Mouse (Mus musculus) neural tube, embryonic 15.5 days (tissue): ENCODE measurements around the gene Cep104. TPM values are rescaled to one million over a fixed set of nuclear protein-coding genes. Genes with fewer than 3 reads are reported as not detected.
A peak's percentile ranks its signal among the peaks of the same experiment; 100 is the strongest.

Experiments
- ATAC-seq: fragments of 200-750 bp; cut with Nextera tagmentation; 2 replicates; pipeline ENCODE4 v1.8.0; 2017; ENCODE audit warnings: mild to moderate bottlenecking, moderate TSS enrichment, moderate library complexity; ENCODE audit not compliant: low FRiP score
- H3K27ac ChIP-seq: fragments of 300-500 bp; sonication (generic); replicated peaks from 2 replicates; pipeline ENCODE4 v1.5.1; 2015; ENCODE audit warnings: mild to moderate bottlenecking, inconsistent platforms
- H3K27me3 ChIP-seq: fragments of 300-500 bp; sonication (generic); replicated peaks from 2 replicates; pipeline ENCODE4 v1.6.1; 2015; ENCODE audit warnings: inconsistent platforms
- H3K36me3 ChIP-seq: fragments of 300-500 bp; sonication (generic); 2 replicates; pipeline ENCODE4 v1.6.1; 2015; ENCODE audit warnings: inconsistent platforms
- H3K4me1 ChIP-seq: fragments of 300-500 bp; sonication (generic); 2 replicates; pipeline ENCODE4 v1.6.1; 2015; ENCODE audit warnings: inconsistent platforms
- H3K4me2 ChIP-seq: fragments of 300-500 bp; sonication (generic); 2 replicates; pipeline ENCODE4 v1.6.1; 2015; ENCODE audit warnings: inconsistent platforms, mild to moderate bottlenecking, moderate library complexity
- H3K4me3 ChIP-seq: fragments of 300-500 bp; sonication (generic); replicated peaks from 2 replicates; pipeline ENCODE4 v1.5.1; 2015; ENCODE audit warnings: mild to moderate bottlenecking, inconsistent platforms
- H3K9ac ChIP-seq: fragments of 300-500 bp; sonication (generic); replicated peaks from 2 replicates; pipeline ENCODE4 v1.6.1; 2015; ENCODE audit warnings: mild to moderate bottlenecking, inconsistent platforms
- H3K9me3 ChIP-seq: fragments of 300-500 bp; sonication (generic); replicated peaks from 2 replicates; pipeline ENCODE4 v1.6.1; 2016; ENCODE audit warnings: inconsistent platforms
- WGBS: fragments of 180-500 bp; shearing (Covaris S2); methylation state at CpG from one replicate; pipeline ENCODE4 v1.1.7; 2015; ENCODE audit warnings: mixed read lengths; 5-methylcytosine and 5-hydroxymethylcytosine counted together
- polyA plus RNA-seq: library from polyadenylated mRNA; unstranded; fragments of >200 nt; fragmentation: Nextera tagmentation; extraction: Ambion mirVana; gene quantifications from 2 replicates; pipeline ENCODE4 v1.2.1, GENCODE M21; 2015

The Cep104 gene
- polyA plus RNA-seq, 1 experiment from 2014 or later = 15.6 TPM

- H3K27ac ChIP-seq = no peak overlapping the region
- WGBS = 94% methylated on average over 8 of the region's 8 CpGs
- H3K9me3 ChIP-seq = no peaks in the 10 kb centered on the region
- no peak overlapping the region for H3K9ac ChIP-seq
- H3K36me3 ChIP-seq = peaks cover 90% of the 10 kb centered on the region
- no peak overlapping the region for H3K4me3 ChIP-seq
- H3K4me2 ChIP-seq = no peak overlapping the region
- no peaks in the 10 kb centered on the region for H3K27me3 ChIP-seq
- no peak for ATAC-seq
- H3K4me1 ChIP-seq = no peaks in the 10 kb centered on the region
These were observed 18.5 kb downstream of the Cep104 start for GRCm38 (mm10) chr4:153993505-153993904.

- Histone ChIP-seq H3K36me3 (peaks cover 59% of the 10 kb centered on the region), H3K9me3 (no peaks in the 10 kb centered on the region), H3K9ac (no peak overlapping the region), H3K4me3 (no peak overlapping the region), H3K27me3 (no peaks in the 10 kb centered on the region), H3K4me1 (no peaks in the 10 kb centered on the region), H3K4me2 (no peak overlapping the region), H3K27ac (no peak overlapping the region)
- 89% methylated on average over 5 of the region's 5 CpGs for WGBS
- ATAC-seq = no peak
These were observed 30.5 kb downstream of the Cep104 start for GRCm38 (mm10) chr4:154005488-154005887.

DNA sequence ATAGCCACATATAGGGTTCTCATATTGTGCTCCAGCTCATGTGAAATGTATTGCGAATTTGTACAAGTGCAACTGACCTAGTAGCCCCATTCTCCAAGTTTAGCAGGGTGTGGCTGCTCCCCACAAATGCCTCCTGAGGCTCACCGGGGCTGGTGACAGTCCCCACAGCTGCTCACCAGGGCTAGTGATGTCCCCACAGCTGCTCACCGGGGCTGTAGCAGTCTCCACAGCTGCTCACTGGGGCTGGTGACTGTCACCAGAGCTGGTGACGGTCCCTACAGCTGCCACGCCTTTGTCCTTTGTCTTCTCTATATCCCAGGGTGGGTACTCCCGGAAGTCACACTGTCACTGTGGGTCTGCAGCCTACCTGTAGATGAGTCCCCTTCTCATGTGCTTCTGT is 31.3 kb downstream of the Cep104 start:
- WGBS = 95% methylated on average over 6 of the region's 6 CpGs
- H3K9me3 ChIP-seq = no peaks in the 10 kb centered on the region
- H3K27me3 ChIP-seq = no peaks in the 10 kb centered on the region
- H3K36me3 ChIP-seq = peaks cover 59% of the 10 kb centered on the region
- no peak overlapping the region for H3K27ac ChIP-seq
- H3K4me1 ChIP-seq = peaks cover 5% of the 10 kb centered on the region
- no peak overlapping the region for H3K4me3 ChIP-seq
- H3K4me2 ChIP-seq = no peak overlapping the region
- no peak for ATAC-seq
- H3K9ac ChIP-seq = no peak overlapping the region

DNA sequence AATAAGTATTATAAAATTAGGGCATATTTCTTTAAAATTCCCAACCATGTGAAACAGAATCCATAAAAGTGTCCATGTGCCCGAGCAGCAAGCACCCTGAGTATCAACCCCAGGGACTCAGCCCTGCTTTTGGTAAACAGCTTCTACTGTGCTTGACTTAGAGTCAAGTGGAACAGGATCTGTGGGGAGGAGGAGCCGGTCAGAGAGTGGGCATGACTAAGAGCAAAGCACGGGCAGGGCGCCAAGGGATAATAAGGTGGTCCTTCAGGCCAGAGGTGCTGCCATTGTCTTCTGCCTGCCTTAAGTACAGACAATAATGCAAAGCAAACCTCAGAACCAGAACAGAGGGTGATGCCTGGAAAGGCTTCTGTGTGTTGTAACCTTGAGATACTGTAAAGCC is 32.8 kb downstream of the Cep104 start:
- H3K27me3 ChIP-seq = no peaks in the 10 kb centered on the region
- H3K27ac ChIP-seq = no peak overlapping the region
- ATAC-seq = no peak
- no peak overlapping the region for H3K4me3 ChIP-seq
- H3K9me3 ChIP-seq = no peaks in the 10 kb centered on the region
- H3K9ac ChIP-seq = no peak overlapping the region
- H3K4me1 ChIP-seq = peaks cover 13% of the 10 kb centered on the region
- H3K4me2 ChIP-seq = no peak overlapping the region
- WGBS = 80% methylated on average over 4 of the region's 4 CpGs
- H3K36me3 ChIP-seq = peaks cover 49% of the 10 kb centered on the region

- Histone ChIP-seq H3K27me3 (no peaks in the 10 kb centered on the region), H3K9ac (peak overlapping the region; percentile 78), H3K4me2 (peak overlapping the region; percentile 97), H3K4me3 (peak overlapping the region; percentile 71), H3K9me3 (no peaks in the 10 kb centered on the region), H3K27ac (peak overlapping the region; percentile 67), H3K4me1 (peaks cover 28% of the 10 kb centered on the region), H3K36me3 (peaks cover 28% of the 10 kb centered on the region)
- 28% methylated on average over 13 of the region's 13 CpGs for WGBS
- ATAC-seq = no peak; the same call in 1 of the 2 replicates
These were observed 36.1 kb downstream of the Cep104 start for GRCm38 (mm10) chr4:154010907-154011645.

- peak within 1 kb of the TSS; percentile 97 for H3K4me2 ChIP-seq
- peak within 1 kb of the TSS; percentile 71 for H3K4me3 ChIP-seq
- H3K27me3 ChIP-seq = no peaks in the 10 kb centered on the region
- H3K9ac ChIP-seq = peak within 1 kb of the TSS; percentile 78
- H3K27ac ChIP-seq = peak within 1 kb of the TSS; percentile 67
- H3K36me3 ChIP-seq = peaks cover 28% of the 10 kb centered on the region
- H3K9me3 ChIP-seq = no peaks in the 10 kb centered on the region
- H3K4me1 ChIP-seq = peaks cover 28% of the 10 kb centered on the region
- under 1% methylated on average over 50 of the region's 59 CpGs for WGBS
- peak; percentile 94 for ATAC-seq
These were observed 36.7 kb downstream of the Cep104 start, which contains the start of gene Lrrc47 for GRCm38 (mm10) chr4:154011646-154012089. Gene Lrrc47 (plus strand): TSS chr4:154011731.

DNA sequence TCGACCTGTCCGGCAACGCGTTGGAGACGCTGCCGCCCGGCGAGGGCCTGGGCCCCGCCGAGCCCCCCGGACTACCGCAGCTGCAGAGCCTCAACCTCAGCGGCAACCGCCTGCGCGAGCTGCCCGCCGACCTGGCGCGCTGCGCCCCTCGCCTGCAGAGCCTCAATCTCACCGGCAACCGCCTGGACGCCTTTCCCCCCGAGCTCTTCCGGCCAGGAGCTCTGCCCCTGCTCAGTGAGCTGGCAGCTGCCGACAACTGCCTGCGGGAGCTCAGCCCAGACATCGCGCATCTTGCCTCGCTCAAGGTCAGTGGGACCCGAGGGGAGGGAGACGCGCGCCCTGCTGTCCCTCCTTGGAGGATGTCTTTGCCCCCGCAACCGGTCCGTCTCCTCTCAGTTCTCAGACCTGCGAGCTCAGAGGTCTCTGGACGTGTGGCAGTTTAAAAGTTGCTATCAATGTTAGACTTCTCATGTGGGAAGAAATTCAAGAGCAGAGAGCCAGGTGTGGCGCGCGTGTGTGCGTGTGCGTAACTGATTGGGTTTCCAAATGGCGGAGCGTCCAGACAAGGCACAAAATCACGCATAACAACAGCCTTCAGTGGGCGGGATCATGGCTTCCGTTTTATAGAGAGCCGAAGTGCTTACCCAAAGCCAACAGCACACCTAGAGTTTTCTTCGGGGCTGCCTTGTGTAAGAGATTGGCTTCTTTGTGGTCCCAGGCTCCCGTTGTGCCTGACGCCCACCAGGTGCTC is 37.3 kb downstream of the Cep104 start:
- no peaks in the 10 kb centered on the region for H3K9me3 ChIP-seq
- H3K9ac ChIP-seq = peak overlapping the region; percentile 78
- H3K36me3 ChIP-seq = peaks cover 28% of the 10 kb centered on the region
- H3K4me2 ChIP-seq = peak overlapping the region; percentile 97
- H3K4me3 ChIP-seq = peak overlapping the region; percentile 71
- ATAC-seq = no peak
- 1% methylated on average over 54 of the region's 55 CpGs for WGBS
- peaks cover 28% of the 10 kb centered on the region for H3K4me1 ChIP-seq
- H3K27me3 ChIP-seq = no peaks in the 10 kb centered on the region
- H3K27ac ChIP-seq = peak overlapping the region; percentile 62

DNA sequence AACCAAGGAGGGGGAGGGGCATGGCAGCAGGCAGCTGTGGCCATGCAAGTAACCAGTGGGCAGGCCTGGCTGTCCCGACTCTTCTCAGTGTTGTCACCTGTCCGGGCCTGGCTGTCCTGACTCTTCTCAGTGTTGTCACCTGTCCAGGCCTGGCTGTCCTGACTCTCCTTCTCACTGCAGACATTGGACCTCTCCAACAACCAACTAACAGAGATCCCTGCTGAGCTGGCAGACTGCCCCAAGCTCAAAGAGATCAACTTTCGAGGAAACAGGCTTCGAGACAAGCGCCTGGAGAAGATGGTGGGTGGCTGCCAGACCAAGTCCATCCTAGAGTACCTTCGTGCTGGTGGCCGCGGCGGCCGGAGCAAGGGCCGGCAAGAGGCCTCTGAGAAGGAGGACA is 40.5 kb downstream of the Cep104 start:
- Histone ChIP-seq H3K9me3 (no peaks in the 10 kb centered on the region), H3K27ac (no peak overlapping the region), H3K4me1 (peaks cover 28% of the 10 kb centered on the region), H3K4me3 (no peak overlapping the region), H3K4me2 (no peak overlapping the region), H3K27me3 (no peaks in the 10 kb centered on the region), H3K9ac (no peak overlapping the region), H3K36me3 (peaks cover 53% of the 10 kb centered on the region)
- WGBS = 94% methylated on average over 11 of the region's 11 CpGs
- ATAC-seq = no peak

GRCm38 (mm10) chr4:154019571-154019970 is 44.6 kb downstream of the Cep104 start:
- 74% methylated on average over 7 of the region's 7 CpGs for WGBS
- H3K36me3 ChIP-seq = peaks cover 73% of the 10 kb centered on the region
- no peak overlapping the region for H3K4me3 ChIP-seq
- peaks cover 3% of the 10 kb centered on the region; the same call in 1 of the 2 replicates for H3K27me3 ChIP-seq
- H3K9ac ChIP-seq = no peak overlapping the region
- no peaks in the 10 kb centered on the region for H3K9me3 ChIP-seq
- no peak overlapping the region for H3K4me2 ChIP-seq
- no peak for ATAC-seq
- H3K4me1 ChIP-seq = peaks cover 15% of the 10 kb centered on the region; the same call in 1 of the 2 replicates
- no peak overlapping the region for H3K27ac ChIP-seq

DNA sequence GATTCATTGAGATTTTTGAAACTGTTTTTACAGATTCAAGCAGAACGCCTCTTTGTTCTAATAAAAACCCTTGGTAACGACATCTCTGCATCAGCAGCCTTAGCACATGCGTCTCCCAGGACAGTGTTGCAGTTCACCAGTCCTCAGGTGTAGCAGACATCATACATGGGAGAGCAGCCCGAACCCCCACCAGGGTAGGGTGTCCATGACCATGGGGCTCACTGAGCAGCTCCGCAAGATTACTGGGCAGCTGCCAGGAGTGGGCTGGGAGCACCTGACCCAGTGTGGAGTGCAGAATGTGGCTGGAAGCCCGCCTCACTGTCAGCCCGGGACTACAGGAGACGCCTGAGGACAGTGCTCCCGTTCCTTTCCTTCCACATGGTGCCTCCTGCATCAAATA is 46.4 kb downstream of the Cep104 start:
- peaks cover 32% of the 10 kb centered on the region for H3K4me1 ChIP-seq
- no peak overlapping the region for H3K4me2 ChIP-seq
- H3K27ac ChIP-seq = no peak overlapping the region
- no peak overlapping the region for H3K4me3 ChIP-seq
- H3K36me3 ChIP-seq = peaks cover 58% of the 10 kb centered on the region
- H3K9ac ChIP-seq = no peak overlapping the region
- peaks cover 5% of the 10 kb centered on the region; the same call in 1 of the 2 replicates for H3K27me3 ChIP-seq
- H3K9me3 ChIP-seq = no peaks in the 10 kb centered on the region
- 91% methylated on average over 9 of the region's 9 CpGs for WGBS
- ATAC-seq = no peak

- WGBS = 76% methylated on average over 4 of the region's 4 CpGs
- no peak overlapping the region for H3K4me3 ChIP-seq
- ATAC-seq = no peak; the same call in 1 of the 2 replicates
These were observed 47.4 kb downstream of the Cep104 start for GRCm38 (mm10) chr4:154022407-154022806.

More at GRCm38 (mm10) chr4:154022407-154022806, 47.4 kb downstream of the Cep104 start:
- peaks cover 34% of the 10 kb centered on the region for H3K4me1 ChIP-seq
- no peak overlapping the region for H3K4me2 ChIP-seq
- H3K36me3 ChIP-seq = peaks cover 49% of the 10 kb centered on the region
- H3K9me3 ChIP-seq = no peaks in the 10 kb centered on the region
- H3K9ac ChIP-seq = no peak overlapping the region
- 0 out of 2 replicates have a peak overlapping the region, but pooled peaks have one; percentile 28 for H3K27ac ChIP-seq
- peaks cover 14% of the 10 kb centered on the region for H3K27me3 ChIP-seq
